Mouse (Mus musculus): Measurements from ENCODE around the gene Bcat1.

The Bcat1 gene

DNA sequence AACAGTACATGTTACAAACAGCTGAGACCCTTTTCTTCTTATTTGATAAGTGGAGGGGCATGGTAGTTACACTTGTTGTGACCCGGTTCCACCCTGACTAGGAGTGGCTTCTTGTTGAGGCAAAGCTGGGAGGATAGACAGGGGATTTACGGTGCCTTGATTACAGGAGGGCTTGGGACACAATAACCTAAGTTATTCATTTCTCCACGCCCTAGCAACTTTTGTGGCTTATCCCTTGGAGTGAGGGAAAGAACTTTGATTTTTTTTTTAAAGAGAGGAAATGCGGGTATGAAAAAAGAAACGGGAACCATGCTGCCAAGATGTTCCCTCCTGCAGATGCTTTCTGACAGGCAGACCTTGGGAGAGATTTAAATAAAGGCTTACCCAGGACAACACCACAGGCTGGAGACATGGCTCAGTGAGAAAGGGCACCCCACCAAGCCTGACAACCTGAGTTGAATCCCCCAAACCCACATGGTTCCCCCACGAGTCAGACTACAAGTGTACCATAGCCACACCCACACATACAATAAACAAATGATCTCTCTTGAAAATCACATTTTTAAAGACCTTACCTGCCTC, 20.6 kb downstream of the Bcat1 start:
- no peak for DNase-seq (ENCODE audit: low spot score)

DNA sequence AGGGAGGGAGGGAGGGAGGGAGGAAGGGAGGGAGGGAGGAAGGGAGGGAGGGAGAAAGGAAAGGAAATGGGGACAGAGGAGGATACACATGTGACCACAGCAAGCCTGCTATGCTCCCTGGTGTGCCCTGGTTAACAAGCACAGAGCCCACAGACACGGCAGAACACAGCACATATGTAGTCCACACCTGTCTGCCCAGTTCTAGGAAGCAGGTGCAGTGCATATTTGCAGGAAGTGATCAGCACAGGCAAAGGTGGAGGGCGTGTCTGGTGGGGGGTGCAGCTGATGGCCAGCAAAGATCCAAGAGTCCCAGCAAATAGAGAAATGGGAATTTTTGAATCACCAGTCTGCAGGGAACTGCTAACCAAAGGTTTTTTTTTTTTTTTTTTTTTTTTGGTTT, 23.3 kb downstream of the Bcat1 start:
- DNase-seq (ENCODE audit: low spot score), result no peak

DNA sequence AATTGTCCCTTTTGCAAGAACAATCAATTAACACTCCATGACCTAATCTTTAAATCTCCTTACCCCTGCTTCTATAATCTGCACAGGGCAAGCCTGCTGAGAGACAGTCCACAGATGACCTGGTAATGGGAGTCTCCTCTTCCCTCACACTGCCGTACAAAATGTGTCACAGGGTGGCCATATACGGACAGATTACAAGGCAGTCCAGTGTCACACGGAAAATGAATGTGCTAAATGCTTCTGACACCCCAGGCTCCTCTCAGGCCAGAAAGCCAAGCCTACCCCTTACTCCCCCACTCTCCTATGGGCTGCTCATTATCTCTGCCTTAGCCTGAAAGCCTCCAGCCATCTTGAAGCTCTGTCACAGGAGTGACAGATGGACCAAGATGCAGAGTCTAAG, 25.1 kb downstream of the Bcat1 start:
- no peak for DNase-seq (ENCODE audit: low spot score)

DNA sequence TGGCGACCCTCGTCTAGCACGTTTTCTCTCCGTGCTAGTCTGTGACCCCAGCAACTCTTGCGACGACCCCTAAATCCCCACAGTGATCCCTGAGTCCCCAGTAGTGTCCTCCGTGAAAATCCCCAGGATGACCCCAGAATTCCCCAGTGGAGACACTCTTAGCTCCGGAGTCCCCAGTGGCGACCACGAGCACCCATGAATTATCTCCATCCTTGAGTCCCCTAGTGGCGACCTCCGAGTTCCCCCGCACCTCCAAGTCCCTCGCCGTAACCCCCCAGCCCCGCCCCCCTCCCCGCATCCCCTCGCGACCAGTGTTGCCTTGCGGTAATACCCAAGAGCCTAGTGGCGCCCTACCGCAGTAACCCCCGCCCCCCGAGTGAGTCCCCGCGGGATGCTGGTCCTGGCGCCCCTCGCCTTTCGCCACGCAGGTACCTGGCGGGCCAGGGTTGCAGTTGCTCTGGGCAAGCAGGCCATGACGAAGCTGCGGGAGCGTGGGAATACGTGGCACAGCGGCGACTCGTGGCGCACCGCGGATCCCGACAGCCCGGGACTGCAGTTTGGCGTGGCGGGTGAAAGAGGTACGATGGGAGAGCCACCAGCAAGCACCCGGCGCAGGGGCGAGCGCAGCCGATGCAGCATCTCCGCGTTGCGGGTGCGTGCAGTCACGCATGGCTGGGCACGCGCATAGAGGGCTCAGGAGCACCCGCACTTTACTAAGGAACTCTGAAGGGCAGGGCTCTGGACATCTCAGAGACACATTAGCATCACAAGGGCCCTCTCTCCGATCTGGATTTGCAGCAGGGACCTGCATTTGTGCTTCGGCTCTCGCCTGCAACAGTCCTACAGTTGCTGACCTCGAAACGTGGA, 27.6 kb downstream of the Bcat1 start:
- DNase-seq (ENCODE audit: low spot score), result no peak

DNA sequence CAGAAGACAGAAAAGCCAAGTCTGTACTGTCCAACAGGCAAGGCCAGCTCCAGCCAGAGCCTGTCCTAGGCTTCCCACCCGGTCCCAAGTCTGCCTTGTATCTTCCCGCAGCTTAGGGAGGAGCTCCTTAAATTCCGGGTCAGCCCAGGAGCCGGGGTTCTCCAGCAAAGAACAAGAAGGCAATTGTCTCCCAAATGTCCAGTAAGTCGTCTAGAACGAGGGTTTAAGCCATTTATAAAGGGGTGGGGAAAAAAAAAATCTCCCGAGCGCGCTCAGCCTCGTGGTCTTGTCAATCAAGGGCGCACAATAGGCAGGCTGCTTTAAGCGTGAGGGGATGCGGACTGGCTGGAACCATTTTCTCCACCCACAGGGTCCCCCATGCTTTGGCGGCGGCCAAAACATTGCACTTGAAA, 28.5 kb downstream of the Bcat1 start:
- DNase-seq (ENCODE audit: low spot score), result no peak

DNA sequence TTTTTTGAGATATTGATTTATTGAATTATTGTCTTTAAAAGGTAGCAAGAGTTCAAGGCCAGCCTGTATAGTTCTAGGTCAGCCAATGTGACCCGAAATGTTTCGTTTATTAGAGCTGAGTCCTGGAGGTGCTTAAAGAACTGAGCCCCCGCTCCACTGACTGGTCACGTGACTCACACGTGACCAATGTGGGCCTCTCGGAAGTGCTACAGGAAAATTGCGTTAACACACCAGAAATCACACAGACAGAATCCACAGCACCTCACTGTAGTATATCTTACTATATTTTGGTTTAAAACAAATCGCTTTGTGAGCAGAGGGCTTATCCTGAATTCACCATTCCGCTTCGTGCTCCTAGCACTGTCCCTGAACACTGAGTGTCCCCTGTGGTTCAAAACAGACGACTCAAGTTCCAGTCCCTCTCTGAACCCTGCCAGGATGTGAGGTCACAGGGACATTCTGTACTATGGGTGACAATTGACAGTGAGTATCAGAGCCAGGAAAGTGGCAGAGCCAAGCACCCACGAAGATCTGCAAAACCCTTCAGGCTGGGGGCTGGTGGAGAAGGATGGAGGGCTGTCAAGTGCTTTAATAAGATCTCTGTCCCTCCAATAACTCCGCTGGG, 29.6 kb downstream of the Bcat1 start:
- no peak for DNase-seq (ENCODE audit: low spot score)

DNA sequence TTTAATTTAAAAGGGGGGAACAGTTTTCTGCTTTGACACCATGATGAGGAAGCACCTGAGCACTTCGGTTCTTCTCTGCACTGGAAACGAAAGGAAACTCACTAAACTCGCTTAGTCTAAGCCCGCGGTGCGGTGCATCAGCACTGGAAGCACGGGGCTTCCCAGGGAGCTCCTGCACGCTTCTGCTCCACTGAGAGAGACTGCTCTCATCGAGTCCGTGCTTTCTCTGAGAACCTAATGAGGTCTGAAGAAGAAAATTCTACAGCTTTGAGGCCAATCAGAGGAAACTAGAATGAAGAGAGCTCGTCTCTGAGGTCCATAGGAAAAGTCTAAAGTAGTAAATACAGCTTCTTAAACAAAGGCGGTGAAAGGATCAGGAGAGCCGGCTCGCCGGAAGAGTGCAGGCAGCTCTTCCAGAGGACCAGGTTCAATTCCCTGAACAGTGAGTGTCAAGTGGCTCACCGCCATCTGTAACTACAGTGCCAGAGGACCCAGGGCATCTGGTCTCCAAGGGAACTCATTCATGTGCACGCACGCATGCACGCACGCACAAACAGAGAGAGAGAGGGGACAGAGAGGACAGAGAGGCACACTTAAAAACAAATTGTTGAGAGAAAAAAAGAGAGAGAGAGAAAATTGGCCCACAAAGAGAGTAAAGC, 30.9 kb downstream of the Bcat1 start:
- no peak for DNase-seq (ENCODE audit: low spot score)

DNA sequence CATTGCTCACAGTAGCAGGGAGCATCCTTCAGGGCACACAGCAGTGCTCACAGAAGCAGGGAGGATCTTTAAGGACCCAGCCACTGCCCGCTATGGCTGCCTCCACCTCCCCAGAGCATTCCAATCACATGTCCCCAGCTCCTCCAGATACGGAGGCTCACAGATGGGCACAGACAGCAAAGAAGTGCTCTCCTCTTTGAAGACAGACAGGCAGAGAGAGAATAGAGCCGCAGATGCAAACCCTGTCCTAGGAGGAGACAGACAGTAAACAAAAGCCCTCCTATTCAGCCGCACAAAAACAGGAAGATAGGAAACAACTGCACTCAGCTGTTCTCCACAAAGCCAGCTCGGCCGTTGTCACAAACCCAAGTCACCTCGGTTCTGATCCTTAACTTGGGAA, 35.3 kb downstream of the Bcat1 start:
- DNase-seq (ENCODE audit: low spot score), result no peak

DNA sequence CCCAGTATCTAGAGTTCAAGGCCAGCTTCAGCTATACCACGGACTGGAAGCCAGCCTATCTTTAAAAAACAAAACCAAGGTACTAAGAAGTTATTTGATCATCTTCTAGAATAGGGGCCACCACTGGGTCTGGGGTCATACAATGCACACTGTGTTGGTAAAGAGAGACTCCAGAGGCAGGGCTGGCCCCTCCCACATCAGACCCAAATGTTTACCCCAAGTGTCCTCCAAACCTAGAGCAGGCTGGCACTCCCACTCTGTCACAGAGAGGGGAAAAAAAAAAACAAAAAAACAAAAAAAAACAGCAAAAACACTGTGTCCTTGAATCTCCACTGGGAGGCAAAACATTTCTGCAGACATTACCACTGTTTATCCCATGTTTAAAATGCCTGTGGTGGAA, 38.4 kb downstream of the Bcat1 start:
- no peak for DNase-seq (ENCODE audit: low spot score)

DNA sequence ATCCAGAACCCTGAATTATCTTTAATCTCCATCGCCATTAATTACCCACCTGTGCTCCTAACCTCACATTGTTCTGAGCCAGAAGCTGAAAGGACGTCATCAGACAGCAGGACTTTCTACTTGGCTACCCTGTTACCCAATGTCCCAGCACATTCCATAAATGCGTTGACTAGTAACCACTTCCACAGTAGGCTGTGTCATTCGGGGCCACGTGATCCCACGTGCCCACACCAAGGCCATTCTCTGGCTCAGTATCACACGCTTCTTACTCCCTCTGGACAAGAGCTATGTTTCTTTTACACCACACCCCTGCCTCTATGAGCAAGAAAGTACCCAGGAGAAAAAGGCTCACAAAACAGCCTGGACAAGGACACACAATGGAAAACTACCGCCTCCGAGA, 40.6 kb downstream of the Bcat1 start:
- no peak for DNase-seq (ENCODE audit: low spot score)

DNA sequence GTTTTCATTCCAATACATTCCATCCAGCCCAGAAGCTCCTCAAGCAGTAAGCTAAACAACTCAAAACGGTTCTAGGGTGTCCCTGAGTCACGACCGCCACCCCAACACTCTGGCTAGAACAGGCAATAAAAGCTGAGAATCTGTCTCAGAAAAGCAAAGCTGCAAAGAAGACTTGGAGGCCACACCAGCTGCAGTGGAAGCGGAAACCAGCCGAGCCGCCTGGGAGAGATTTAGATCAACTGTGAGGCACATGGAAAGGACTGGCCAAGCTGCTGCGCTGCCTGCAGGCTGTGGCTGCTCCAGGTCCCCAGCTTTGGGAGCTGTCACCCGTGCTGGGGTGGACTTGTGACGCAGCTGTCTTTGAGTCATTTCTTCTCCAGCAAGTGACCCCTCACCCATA, 45.4 kb downstream of the Bcat1 start:
- no peak for DNase-seq (ENCODE audit: low spot score)

DNA sequence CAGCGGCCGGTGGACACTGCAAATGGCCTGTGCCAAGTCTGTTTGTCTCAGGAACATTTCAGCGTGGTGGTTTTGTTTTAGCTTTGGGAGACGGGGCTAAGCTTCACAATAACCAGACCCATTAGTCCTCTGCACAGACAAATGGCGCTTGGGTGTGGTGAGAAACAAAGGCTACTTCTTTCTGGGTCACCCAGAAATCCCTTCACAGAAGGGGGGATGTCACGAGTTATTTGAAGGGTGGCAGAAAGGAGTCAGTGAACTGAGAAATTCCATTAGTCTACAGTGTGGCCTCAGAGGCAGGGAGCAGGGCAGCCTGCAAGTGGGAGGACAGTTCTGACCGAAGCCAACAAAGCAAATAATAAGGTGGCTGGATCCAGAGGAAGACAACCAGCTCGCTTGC, 52.0 kb downstream of the Bcat1 start:
- no peak for DNase-seq (ENCODE audit: low spot score)

DNA sequence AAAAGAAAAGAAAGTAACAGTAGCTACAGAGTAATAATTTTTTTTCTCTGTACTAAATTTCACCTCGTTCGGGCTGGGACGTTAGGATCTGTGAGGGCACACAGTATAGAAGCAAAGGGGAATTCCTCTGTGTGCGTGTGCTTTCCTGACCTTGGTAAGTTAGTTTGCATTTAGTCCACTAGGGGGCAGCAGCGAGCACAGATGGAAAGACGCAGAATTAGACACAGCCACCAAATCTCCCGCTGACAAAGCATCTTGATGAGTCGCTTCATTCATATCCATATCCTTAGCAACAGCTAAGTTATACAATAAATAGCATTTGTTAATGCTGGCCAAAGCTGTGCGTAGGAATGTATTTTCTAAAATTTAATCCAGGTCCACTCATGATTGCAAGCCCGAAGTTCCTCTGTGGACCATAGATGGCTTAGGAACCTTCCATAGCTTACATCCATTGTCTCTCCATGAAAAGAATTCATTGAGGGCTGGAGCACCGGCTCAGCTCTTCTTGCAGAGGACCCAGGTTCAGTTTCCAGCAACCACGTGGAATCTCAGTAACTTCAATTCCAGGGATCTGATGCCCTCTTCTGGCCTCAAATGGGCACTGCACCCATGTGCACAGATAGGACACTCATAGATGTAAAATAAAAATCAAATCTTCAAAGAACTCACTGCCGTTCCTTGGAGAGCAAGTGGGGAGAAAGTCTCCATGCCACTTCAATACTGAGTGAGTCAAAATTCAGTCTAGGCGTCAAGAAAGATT, 52.8 kb downstream of the Bcat1 start:
- no peak for DNase-seq (ENCODE audit: low spot score)

DNA sequence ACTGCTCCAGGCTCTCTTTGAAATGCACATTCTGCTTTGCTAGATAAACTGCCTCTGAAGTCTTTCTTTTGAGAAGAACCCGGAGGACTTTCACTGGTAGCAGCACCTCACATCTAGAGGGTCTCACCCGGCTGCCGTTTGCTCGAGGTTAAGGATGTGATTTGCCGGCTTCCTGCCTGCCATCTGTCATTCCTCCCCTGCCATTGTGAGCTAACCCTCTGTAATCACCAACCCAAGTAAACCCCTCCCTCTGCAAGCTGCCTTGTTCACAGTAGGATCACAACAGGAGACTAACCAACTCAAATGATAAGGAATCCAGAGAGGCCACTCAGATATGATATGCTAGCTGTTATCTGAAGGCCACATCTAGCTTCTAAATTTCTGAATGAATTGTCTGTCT, 53.6 kb downstream of the Bcat1 start:
- DNase-seq (ENCODE audit: low spot score), result no peak

DNA sequence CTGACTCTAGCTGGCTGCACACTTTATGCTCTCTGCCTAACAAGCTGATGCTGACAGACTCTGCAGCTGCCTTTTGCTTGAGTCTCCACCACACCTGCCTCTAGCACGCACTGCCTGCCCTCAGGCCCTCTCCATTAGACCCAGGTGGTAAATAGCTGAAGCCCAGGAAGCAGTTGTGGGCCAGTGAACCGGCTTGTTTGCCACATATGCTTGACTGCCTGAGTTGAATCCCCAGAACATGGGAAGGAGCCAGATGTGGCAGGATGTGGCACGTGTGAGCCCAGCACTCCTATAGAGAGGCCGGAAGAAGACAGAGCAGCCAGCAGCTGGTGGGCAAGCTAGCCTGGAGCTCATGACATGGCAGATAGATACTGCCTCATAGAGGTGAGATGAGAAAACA, 55.4 kb downstream of the Bcat1 start:
- no peak for DNase-seq (ENCODE audit: low spot score)

DNA sequence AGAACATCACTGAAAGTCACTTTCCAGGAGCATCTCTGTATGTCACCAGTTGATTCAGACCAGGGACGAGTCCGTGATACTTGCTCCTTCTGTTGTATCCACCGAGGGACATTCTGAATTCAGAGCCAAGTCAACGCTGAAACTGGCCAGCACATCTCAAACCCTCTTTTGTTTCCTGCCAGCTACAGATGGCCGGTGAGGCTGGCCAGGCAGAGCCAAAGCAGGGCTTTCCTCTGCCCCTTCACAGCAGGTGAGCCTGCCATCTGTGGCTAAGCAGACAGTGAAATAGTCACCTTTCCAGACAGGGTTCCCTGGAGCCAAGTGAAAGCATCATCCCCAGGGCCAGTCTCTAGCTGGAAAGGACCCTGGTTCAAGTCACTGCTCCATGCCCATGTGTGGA, 57.7 kb downstream of the Bcat1 start:
- no peak for DNase-seq (ENCODE audit: low spot score)

DNA sequence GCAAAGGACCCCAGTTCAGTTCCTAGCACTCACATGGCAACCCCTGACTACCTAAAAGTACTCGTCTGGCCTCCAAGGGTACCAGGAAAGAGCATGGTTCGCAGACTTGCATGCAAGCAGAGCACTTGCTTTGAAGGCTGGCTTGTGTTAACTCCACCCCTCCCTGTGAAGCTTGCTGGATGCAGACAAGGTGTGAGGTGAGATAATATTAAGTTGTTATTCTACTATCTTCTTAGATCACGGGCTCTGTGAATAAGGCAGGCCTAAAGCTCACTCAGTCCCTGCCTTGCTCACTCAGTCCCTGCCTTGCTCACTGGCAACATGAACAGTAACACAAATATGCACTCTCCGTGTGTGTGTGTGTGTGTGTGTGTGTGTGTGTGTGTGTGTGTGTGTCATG, 58.5 kb downstream of the Bcat1 start:
- no peak for DNase-seq (ENCODE audit: low spot score)

DNA sequence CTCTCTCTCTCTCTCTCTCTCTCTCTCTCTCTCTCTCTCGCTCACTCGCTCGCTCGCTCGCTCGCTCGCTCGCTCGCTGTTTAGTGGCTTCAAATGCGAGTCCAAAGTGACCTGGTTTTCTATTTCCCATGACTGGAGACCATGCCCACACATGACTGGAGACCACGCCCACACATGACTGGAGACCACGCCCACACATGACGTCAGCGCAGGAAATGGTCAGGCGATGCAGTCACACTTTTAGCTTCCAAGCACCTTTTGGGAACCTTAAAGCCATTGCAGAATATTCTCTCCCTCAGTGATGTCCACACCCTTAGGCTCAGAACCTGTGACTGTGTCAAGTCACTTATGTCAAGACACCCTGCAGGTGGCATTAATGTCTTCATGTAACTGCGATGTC, 59.3 kb downstream of the Bcat1 start:
- DNase-seq (ENCODE audit: low spot score), result no peak

DNA sequence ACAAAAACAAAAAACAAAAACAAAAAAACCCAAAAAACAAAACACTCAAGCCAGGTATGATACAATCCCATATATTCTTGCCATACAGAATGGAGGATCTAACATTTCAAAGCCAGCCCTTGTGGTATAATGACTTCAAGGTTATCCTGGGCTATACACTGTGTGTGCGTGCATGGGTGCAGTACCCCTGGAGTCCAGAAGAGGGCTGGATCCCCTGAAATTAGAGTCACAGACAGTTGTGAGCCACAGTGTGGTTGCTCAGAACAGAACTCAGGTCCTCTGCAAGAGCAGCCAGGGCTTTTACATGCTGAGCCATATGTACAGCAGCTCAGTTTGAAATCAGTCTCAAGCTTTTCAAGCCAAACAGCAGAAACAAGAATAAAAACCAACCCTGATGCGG, 61.0 kb downstream of the Bcat1 start:
- no peak for DNase-seq (ENCODE audit: low spot score)

DNA sequence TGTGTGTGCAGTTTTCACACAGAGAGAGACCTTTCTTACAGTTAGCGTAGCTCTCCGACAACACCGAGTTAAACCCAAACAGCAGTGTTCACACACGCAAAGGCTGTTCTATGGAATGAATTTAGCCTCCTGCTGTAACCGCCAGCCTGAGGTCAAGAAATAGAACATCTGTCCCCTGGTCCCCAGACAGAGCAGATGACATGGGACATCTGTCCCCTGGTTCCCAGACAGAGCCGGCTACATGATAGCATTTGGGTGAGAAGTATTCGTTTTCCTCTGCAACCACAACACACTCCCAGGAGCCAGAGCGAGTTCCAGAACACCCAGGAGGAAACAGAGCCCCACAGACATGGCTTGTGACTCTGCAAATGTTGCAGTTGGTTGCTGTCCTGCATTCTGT, 63.3 kb downstream of the Bcat1 start:
- DNase-seq (ENCODE audit: low spot score), result no peak

DNA sequence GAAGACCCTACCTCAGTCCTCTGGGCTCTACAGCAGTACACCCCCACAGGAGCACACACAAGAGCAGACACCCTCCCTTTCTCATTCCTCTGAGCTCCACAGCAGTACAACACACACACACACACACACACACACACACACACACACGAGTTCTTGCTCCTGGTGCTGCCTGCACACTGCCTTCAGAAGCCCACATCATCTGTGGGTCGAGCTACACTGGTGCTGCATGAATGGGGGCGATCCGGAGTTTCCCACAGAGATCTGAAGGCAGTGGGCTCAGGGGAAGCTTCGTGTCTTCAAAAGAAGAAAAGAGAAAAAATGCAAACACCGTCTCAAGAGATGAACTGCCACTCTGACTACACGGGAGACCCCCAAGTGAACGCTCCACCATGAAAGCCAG, 64.8 kb downstream of the Bcat1 start:
- no peak for DNase-seq (ENCODE audit: low spot score)
